Mouse (Mus musculus) testis, postnatal 10 days (tissue): ENCODE measurements around the gene Exoc8.

Experiments used
- DNase-seq: peaks from one replicate; pipeline ENCODE4 v3.0.0; 2021; ENCODE audit warnings: low spot score

The Exoc8 gene

DNA sequence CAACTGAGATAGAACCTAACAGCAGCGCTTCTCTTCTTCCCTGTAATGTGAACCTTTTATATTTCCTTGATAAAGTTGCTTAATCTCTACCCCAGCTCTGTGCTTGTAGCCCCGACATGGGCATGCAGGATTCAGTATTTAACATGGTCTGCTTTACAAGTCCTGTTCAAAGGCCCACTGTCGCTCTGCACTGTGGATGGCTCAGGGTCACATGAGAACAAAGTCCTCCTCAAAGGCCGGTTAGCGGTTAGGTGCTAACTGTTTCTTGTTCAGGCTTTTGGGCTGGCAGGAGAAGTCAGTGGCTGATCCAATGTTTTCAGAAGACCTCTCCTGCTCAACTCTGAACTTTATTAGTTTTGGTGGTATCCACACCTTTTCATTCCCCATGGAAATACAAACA, 51.9 kb downstream of the Exoc8 start:
- DNase-seq = no peak

GRCm38 (mm10) chr8:124845131-124845530, 52.4 kb downstream of the Exoc8 start:
- no peak for DNase-seq
